Mouse (Mus musculus) embryonic facial prominence, embryonic 15.5 days (tissue): ENCODE measurements around the gene Ttc6. TPM values are rescaled to one million over a fixed set of nuclear protein-coding genes. Genes with fewer than 3 reads are reported as not detected.

Source experiments
- ATAC-seq: fragments of 200-750 bp; cut with Nextera tagmentation; 2 replicates; pipeline ENCODE4 v1.8.0; 2017; ENCODE audit warnings: low read depth, moderate TSS enrichment; ENCODE audit not compliant: insufficient number of reproducible peaks, low FRiP score, low TSS enrichment
- H3K27ac ChIP-seq: fragments of 300-500 bp; sonication (generic); replicated peaks from 2 replicates; pipeline ENCODE4 v1.5.1; 2015; ENCODE audit warnings: mild to moderate bottlenecking, inconsistent platforms
- H3K27me3 ChIP-seq: fragments of 300-500 bp; sonication (generic); 2 replicates; pipeline ENCODE4 v1.6.1; 2015; ENCODE audit warnings: inconsistent platforms
- H3K36me3 ChIP-seq: fragments of 300-500 bp; sonication (generic); 2 replicates; pipeline ENCODE4 v1.6.1; 2015; ENCODE audit warnings: mild to moderate bottlenecking, inconsistent platforms
- H3K4me1 ChIP-seq: fragments of 300-500 bp; sonication (generic); 2 replicates; pipeline ENCODE4 v1.6.1; 2015; ENCODE audit warnings: inconsistent platforms
- H3K4me2 ChIP-seq: fragments of 300-500 bp; sonication (generic); replicated peaks from 2 replicates; pipeline ENCODE4 v1.6.1; 2015; ENCODE audit warnings: mild to moderate bottlenecking, inconsistent platforms
- H3K4me3 ChIP-seq: fragments of 300-500 bp; sonication (generic); replicated peaks from 2 replicates; pipeline ENCODE4 v1.5.1; 2015; ENCODE audit warnings: mild to moderate bottlenecking, inconsistent platforms
- H3K9ac ChIP-seq: fragments of 300-500 bp; sonication (generic); 2 replicates; pipeline ENCODE4 v1.6.1; 2015; ENCODE audit warnings: inconsistent platforms
- H3K9me3 ChIP-seq: fragments of 300-500 bp; sonication (generic); replicated peaks from 2 replicates; pipeline ENCODE4 v1.6.1; 2016; ENCODE audit warnings: inconsistent platforms
- WGBS: fragments of 180-500 bp; shearing (Covaris S2); methylation state at CpG from one replicate; pipeline ENCODE4 v1.1.7; 2015; 5-methylcytosine and 5-hydroxymethylcytosine counted together
- polyA plus RNA-seq: library from polyadenylated mRNA; unstranded; fragments of >200 nt; fragmentation: Nextera tagmentation; extraction: Ambion mirVana; gene quantifications from 2 replicates; pipeline ENCODE4 v1.2.1, GENCODE M21; 2015

The Ttc6 gene
- polyA plus RNA-seq, 1 experiment from 2014 or later, result 1.4 TPM

DNA sequence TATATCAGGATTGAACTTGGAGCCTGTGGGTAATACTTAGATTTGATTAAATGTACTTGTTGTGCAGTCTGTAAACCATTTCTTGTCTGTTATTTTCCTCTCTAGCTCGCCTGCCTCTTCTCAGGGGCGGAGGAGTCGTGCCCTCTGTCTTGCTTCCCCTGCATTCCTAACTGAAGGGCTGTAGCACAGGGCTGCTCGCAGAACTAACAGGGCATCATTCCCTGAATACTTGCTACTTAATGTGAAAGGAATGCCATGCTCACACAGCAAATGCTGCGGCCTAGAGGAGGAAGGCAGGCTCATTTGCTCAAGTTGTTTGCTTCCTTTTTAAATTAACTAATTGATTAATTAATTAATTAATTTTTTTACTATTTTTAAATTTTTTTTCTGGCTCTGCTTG lies 43.7 kb downstream of the Ttc6 start:
- H3K9me3 ChIP-seq, result no peaks in the 10 kb centered on the region
- no peak for ATAC-seq
- WGBS, result 49% methylated on average over 5 of the region's 5 CpGs
- no peaks in the 10 kb centered on the region for H3K27me3 ChIP-seq
- H3K9ac ChIP-seq, result no peak overlapping the region
- no peaks in the 10 kb centered on the region for H3K4me1 ChIP-seq
- no peak overlapping the region for H3K27ac ChIP-seq
- no peaks in the 10 kb centered on the region for H3K36me3 ChIP-seq
- H3K4me2 ChIP-seq, result no peak overlapping the region
- H3K4me3 ChIP-seq, result no peak overlapping the region

GRCm38 (mm10) chr12:57615137-57615536 lies 51.2 kb downstream of the Ttc6 start:
- ATAC-seq, result no peak
- Histone ChIP-seq H3K4me3 (no peak overlapping the region), H3K9ac (no peak overlapping the region), H3K4me1 (no peaks in the 10 kb centered on the region), H3K9me3 (no peaks in the 10 kb centered on the region), H3K27me3 (no peaks in the 10 kb centered on the region), H3K36me3 (no peaks in the 10 kb centered on the region), H3K27ac (no peak overlapping the region), H3K4me2 (no peak overlapping the region)
- WGBS, result 85% methylated on average over 4 of the region's 4 CpGs

- WGBS, result 65% methylated on average over 5 of the region's 5 CpGs
- no peaks in the 10 kb centered on the region for H3K9me3 ChIP-seq
These were observed 58.1 kb downstream of the Ttc6 start for GRCm38 (mm10) chr12:57622030-57622429.

DNA sequence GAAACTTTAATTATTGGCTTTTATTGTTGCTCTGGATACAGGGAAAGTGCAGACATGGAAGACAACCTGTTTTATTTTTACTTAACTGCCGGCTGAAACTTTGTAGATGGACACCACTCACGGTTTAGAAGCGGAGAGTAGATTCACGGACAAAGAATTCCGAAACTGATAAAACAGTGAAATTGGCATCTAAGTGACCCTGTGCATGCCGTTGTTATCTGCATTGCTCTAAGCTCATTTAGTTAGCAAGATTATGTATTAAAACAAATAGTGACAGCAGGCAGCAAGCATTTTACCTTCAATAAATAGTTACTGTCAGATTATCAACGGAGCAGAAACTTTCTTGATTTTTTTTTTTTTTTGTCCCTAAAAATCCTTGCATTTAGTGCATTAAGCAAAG lies 59.4 kb downstream of the Ttc6 start:
- no peaks in the 10 kb centered on the region for H3K4me1 ChIP-seq
- H3K27me3 ChIP-seq, result no peaks in the 10 kb centered on the region
- no peaks in the 10 kb centered on the region for H3K9me3 ChIP-seq
- ATAC-seq, result no peak
- H3K36me3 ChIP-seq, result no peaks in the 10 kb centered on the region
- WGBS, result 68% methylated on average over 7 of the region's 7 CpGs
- no peak overlapping the region for H3K4me2 ChIP-seq
- no peak overlapping the region for H3K9ac ChIP-seq
- no peak overlapping the region for H3K27ac ChIP-seq
- no peak overlapping the region for H3K4me3 ChIP-seq

More at GRCm38 (mm10) chr12:57622030-57622429, 58.1 kb downstream of the Ttc6 start:
- Histone ChIP-seq H3K4me1 (no peaks in the 10 kb centered on the region), H3K36me3 (no peaks in the 10 kb centered on the region), H3K4me3 (no peak overlapping the region), H3K27me3 (no peaks in the 10 kb centered on the region), H3K27ac (no peak overlapping the region), H3K4me2 (no peak overlapping the region), H3K9ac (no peak overlapping the region)
- no peak for ATAC-seq

DNA sequence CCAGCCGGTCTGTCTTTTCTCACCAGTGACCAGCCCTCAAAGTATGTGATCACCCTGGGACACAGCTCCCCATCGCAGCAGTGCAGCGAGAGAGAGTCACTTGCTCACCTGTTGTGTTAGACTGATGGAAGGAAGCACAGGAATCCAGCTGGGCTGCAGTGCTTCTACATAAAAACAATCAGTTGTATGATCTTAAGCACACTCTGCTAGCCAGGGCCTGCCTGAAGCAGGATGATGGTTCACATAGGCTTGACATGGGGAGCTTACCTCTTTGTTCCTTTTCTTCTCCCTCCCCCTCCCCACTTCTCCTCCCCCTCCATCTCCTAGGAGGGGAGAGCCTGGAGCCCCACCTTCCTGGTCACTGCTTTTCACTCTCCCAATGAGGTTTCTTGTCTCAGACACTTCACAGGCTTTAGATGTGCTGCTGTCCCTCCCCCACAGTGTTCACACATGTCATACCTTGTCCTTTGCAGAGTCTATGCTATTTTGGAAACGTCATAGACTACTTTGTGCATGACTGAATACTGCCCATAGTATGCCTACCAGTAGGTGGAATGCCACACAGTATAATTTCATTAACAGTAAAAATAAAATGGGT lies 60.2 kb downstream of the Ttc6 start:
- no peak; the same call in 1 of the 2 replicates for ATAC-seq
- H3K9me3 ChIP-seq, result no peaks in the 10 kb centered on the region
- H3K4me1 ChIP-seq, result no peaks in the 10 kb centered on the region
- no peak overlapping the region for H3K4me2 ChIP-seq
- no peak overlapping the region for H3K9ac ChIP-seq
- H3K4me3 ChIP-seq, result no peak overlapping the region
- no peaks in the 10 kb centered on the region for H3K36me3 ChIP-seq
- no peak overlapping the region for H3K27ac ChIP-seq
- H3K27me3 ChIP-seq, result no peaks in the 10 kb centered on the region
- WGBS, result 28% methylated on average over 4 of the region's 4 CpGs

- no peak for ATAC-seq
- no peaks in the 10 kb centered on the region for H3K27me3 ChIP-seq
These were observed 86.1 kb downstream of the Ttc6 start for GRCm38 (mm10) chr12:57650011-57650410.

GRCm38 (mm10) chr12:57650677-57651076 lies 86.8 kb downstream of the Ttc6 start:
- H3K4me2 ChIP-seq, result no peak overlapping the region
- H3K27me3 ChIP-seq, result no peaks in the 10 kb centered on the region
- H3K9me3 ChIP-seq, result no peaks in the 10 kb centered on the region
- H3K9ac ChIP-seq, result no peak overlapping the region
- no peaks in the 10 kb centered on the region for H3K36me3 ChIP-seq
- no peaks in the 10 kb centered on the region for H3K4me1 ChIP-seq
- no peak overlapping the region for H3K27ac ChIP-seq
- 77% methylated on average over 8 of the region's 8 CpGs for WGBS
- H3K4me3 ChIP-seq, result no peak overlapping the region
- no peak for ATAC-seq

More at GRCm38 (mm10) chr12:57650011-57650410, 86.1 kb downstream of the Ttc6 start:
- H3K36me3 ChIP-seq, result no peaks in the 10 kb centered on the region
- 76% methylated on average over 4 of the region's 4 CpGs for WGBS
- no peak overlapping the region for H3K9ac ChIP-seq
- no peaks in the 10 kb centered on the region for H3K4me1 ChIP-seq
- no peak overlapping the region for H3K4me3 ChIP-seq
- H3K4me2 ChIP-seq, result no peak overlapping the region
- H3K27ac ChIP-seq, result no peak overlapping the region
- no peaks in the 10 kb centered on the region for H3K9me3 ChIP-seq

DNA sequence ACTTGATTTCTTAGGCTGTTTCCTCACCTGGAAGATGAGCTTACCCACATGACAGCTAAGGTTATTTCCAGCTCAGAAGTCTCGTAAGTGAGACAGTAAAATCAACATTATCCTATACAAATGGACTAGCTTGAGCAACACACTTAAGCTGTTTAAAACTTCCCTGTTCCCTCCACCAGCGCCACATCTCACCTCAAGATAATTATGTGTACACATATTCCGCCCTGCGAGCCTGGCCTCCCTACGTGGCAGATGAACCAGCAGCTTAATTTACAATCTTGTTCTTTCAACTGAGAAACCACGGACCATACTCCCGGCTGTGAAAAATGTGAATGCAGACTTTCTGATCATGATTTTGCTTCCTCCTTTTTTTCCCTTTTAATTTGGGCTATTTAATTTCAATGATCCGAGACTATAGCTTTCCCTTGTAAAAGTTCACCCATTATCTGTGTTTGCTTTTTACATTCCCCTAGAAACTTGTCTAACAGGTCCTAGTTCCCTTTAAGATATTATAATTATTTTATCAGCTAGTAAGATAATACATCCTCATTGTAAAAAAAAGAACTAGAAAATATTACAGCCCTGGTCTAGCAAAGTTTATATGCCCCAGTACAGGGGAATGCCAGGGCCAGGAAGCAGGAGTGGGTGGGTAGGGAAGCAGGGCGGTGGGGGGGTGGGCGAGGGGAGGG lies 99.2 kb downstream of the Ttc6 start:
- ATAC-seq, result no peak
- no peak overlapping the region for H3K27ac ChIP-seq
- 61% methylated on average over 10 of the region's 10 CpGs for whole genome bisulfite sequencing
- no peaks in the 10 kb centered on the region for H3K9me3 ChIP-seq
- H3K4me2 ChIP-seq, result no peak overlapping the region
- no peak overlapping the region for H3K4me3 ChIP-seq
- no peaks in the 10 kb centered on the region for H3K27me3 ChIP-seq
- H3K36me3 ChIP-seq, result no peaks in the 10 kb centered on the region
- H3K9ac ChIP-seq, result no peak overlapping the region
- H3K4me1 ChIP-seq, result no peaks in the 10 kb centered on the region

GRCm38 (mm10) chr12:57672414-57672813 lies 108.5 kb downstream of the Ttc6 start:
- 84% methylated on average over 2 of the region's 2 CpGs for WGBS

DNA sequence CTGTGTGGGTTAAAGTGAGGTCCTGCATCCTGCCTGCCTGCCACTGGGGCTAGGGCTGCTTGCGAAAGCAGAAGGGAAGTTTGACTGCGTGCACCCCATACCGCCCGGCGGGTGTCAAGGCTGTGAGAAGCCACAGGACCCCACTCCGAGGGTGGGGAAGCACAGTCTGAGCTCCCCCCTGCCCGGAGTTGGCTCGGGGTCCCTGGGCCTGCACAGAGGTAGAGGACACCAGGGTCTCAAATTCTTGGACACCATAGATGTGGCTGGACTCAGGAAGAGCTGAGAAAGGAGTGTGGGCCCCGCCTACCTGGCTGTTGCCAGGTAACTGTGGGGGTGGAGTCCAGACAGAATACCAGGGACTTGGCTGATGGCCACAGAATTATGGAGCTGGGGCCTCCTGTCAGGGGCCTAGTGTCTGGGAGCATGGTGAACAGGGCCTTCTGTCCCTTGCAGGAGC lies 121.1 kb downstream of the Ttc6 start:
- 41% methylated on average over 9 of the region's 9 CpGs for WGBS
- 0 out of 2 replicates have a peak, but pooled peaks have one; percentile 34 for ATAC-seq
- H3K4me3 ChIP-seq, result no peak overlapping the region
- no peak overlapping the region for H3K9ac ChIP-seq
- H3K27me3 ChIP-seq, result no peaks in the 10 kb centered on the region
- no peaks in the 10 kb centered on the region for H3K36me3 ChIP-seq
- no peaks in the 10 kb centered on the region for H3K9me3 ChIP-seq
- no peak overlapping the region for H3K27ac ChIP-seq
- no peak overlapping the region for H3K4me2 ChIP-seq
- H3K4me1 ChIP-seq, result 0 out of 2 replicates have a peak, but pooled peaks cover 3% of the 10 kb centered on the region

More at GRCm38 (mm10) chr12:57672414-57672813, 108.5 kb downstream of the Ttc6 start:
- no peaks in the 10 kb centered on the region for H3K9me3 ChIP-seq
- H3K4me3 ChIP-seq, result no peak overlapping the region
- ATAC-seq, result no peak
- no peaks in the 10 kb centered on the region for H3K4me1 ChIP-seq
- H3K27me3 ChIP-seq, result no peaks in the 10 kb centered on the region
- H3K36me3 ChIP-seq, result no peaks in the 10 kb centered on the region
- no peak overlapping the region for H3K27ac ChIP-seq
- no peak overlapping the region for H3K4me2 ChIP-seq
- no peak overlapping the region for H3K9ac ChIP-seq

GRCm38 (mm10) chr12:57709966-57710365 lies 146.1 kb downstream of the Ttc6 start:
- Histone ChIP-seq H3K36me3 (no peaks in the 10 kb centered on the region), H3K4me2 (no peak overlapping the region), H3K9me3 (no peaks in the 10 kb centered on the region), H3K4me1 (no peaks in the 10 kb centered on the region), H3K27ac (no peak overlapping the region), H3K4me3 (no peak overlapping the region), H3K9ac (no peak overlapping the region), H3K27me3 (no peaks in the 10 kb centered on the region)
- 98% methylated on average over 1 of the region's 1 CpGs for WGBS
- ATAC-seq, result no peak

DNA sequence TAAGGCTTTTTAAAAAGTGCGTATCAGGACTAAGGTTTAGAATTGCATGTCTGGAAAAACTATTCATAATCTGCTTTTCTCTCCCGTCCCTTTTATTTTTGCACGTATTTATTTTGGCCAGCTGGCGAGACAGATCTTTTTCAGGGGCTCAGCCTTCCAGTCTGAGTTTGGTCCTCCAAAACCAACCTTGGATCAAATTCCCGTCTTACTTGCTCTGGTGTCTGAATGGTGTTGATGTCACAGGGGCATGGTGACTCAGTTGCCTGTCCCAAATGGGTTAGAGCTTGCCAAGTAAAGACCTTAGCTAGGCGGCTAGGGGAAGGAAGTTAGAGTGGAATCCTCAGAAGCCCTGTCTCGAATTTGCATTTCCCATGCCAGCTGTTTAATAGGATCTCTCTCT lies 200.8 kb downstream of the Ttc6 start:
- no peaks in the 10 kb centered on the region for H3K9me3 ChIP-seq
- H3K27ac ChIP-seq, result no peak overlapping the region
- WGBS, result 59% methylated on average over 7 of the region's 7 CpGs
- no peaks in the 10 kb centered on the region for H3K4me1 ChIP-seq
- ATAC-seq, result no peak
- no peak overlapping the region for H3K4me2 ChIP-seq
- H3K36me3 ChIP-seq, result no peaks in the 10 kb centered on the region
- no peak overlapping the region for H3K4me3 ChIP-seq
- no peak overlapping the region for H3K9ac ChIP-seq
- no peaks in the 10 kb centered on the region for H3K27me3 ChIP-seq
